ENCODE assay signal across 11 mouse cellular contexts in the genomic region with DNA sequence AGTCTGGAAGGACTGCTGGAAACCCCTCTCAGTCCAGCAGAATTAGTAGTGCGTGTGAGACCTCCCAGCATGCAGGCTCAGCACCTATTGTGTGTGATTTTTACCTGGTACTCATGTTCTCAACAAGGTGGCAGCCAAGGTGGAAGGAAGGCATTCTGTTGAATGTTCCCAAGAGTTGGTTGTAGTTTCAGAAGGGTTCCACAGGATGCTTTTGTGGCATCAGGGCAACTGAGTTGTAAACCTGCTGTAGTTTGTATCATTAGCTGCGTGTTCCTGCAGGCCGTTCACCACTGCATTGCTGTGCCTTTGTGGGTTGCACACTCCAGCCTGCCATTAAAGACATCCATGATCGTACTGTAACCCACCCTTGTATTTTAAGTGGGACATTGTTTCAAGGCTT.
DNase-seq lines count a peak whose midpoint lies in the region; ATAC-seq and TF ChIP-seq lines count a peak whose summit lies in the region.
"Had no signal": no experiment of that assay in that cellular context is flagged by ENCODE, and none has a peak within 500 bp of the region (broad histone marks: within the 10 kb centered on the region; RNA-seq: fewer than 3 reads in every experiment).

No protein-coding gene starts in this region.

- no peaks in the 10 kb centered on the region; the same call in 1 of the 2 replicates for H3K36me3 ChIP-seq in kidney, adult 2 months (ENCODE audit: control insufficient read depth, insufficient read depth, low read length)
- peaks cover 52% of the 10 kb centered on the region for H3K36me3 ChIP-seq in embryonic facial prominence, embryonic 10.5 days (replicated peaks)
- peaks cover 69% of the 10 kb centered on the region for H3K36me3 ChIP-seq in limb, embryonic 14.5 days (ENCODE audit: control insufficient read depth, insufficient read depth, low read length)
- peaks cover 10% of the 10 kb centered on the region; the same call in 1 of the 2 replicates for H3K36me3 ChIP-seq in hindbrain, embryonic 14.5 days (replicated peaks; ENCODE audit: control insufficient read depth, insufficient read depth)

- TF ChIP-seq CTCF in kidney, adult 2 months (conservative IDR thresholded peaks at IDR 0.05; ENCODE audit: insufficient read depth, insufficient read length, low read depth, low read length) = no peak
- TF ChIP-seq CTCF in bone marrow macrophage, adult 2 months (IDR thresholded peaks at IDR 0.05; ENCODE audit: low read depth, low read length) = no peak

- H3K4me1 ChIP-seq in kidney, adult 2 months (ENCODE audit: control insufficient read depth, insufficient read depth, low read length) = peaks cover 69% of the 10 kb centered on the region
- peaks cover 67% of the 10 kb centered on the region for H3K4me1 ChIP-seq in bone marrow macrophage, adult 2 months (ENCODE audit: control insufficient read depth, insufficient read depth, low read length)
- peaks cover 57% of the 10 kb centered on the region for H3K4me1 ChIP-seq in embryonic facial prominence, embryonic 10.5 days
- peaks cover 67% of the 10 kb centered on the region for H3K4me1 ChIP-seq in limb, embryonic 14.5 days (ENCODE audit: control insufficient read depth, insufficient read depth, low read length)
- H3K4me1 ChIP-seq in hindbrain, embryonic 14.5 days (replicated peaks; ENCODE audit: control insufficient read depth, insufficient read depth, low read length) = peaks cover 16% of the 10 kb centered on the region

- no peak for ATAC-seq in limb, embryonic 14.5 days (ENCODE audit: low FRiP score, low read depth)
- ATAC-seq in hindbrain, embryonic 14.5 days (ENCODE audit: low FRiP score) = no peak
- ATAC-seq: forebrain, postnatal 0 days; inflammation-experienced regulatory T-cells, adult 6 months had no signal

- TF ChIP-seq POLR2A in kidney, adult 2 months (IDR thresholded peaks at IDR 0.05; ENCODE audit: low read depth, low read length) = no peak
- TF ChIP-seq POLR2A in bone marrow macrophage, adult 2 months (IDR thresholded peaks at IDR 0.05; ENCODE audit: borderline replicate concordance, low read depth, low read length) = no peak
- TF ChIP-seq POLR2A in limb, embryonic 14.5 days (IDR thresholded peaks at IDR 0.05; ENCODE audit: borderline replicate concordance, extremely low read depth, insufficient read depth, insufficient read length) = no peak

- H3K9me3 ChIP-seq in embryonic facial prominence, embryonic 10.5 days = 0 out of 2 replicates have a peak, but pooled peaks cover 4% of the 10 kb centered on the region
- H3K9me3 ChIP-seq in limb, embryonic 14.5 days (ENCODE audit: control insufficient read depth, low read length) = no peaks in the 10 kb centered on the region; the same call in 1 of the 2 replicates
- no peaks in the 10 kb centered on the region for H3K9me3 ChIP-seq in hindbrain, embryonic 14.5 days (ENCODE audit: control insufficient read depth, low read length)

- 66% methylated on average over 4 of the region's 4 CpGs for WGBS in kidney, adult 2 months
- WGBS in embryonic facial prominence, embryonic 10.5 days = 84% methylated on average over 4 of the region's 4 CpGs
- WGBS in limb, embryonic 14.5 days = 48% methylated on average over 4 of the region's 4 CpGs
- WGBS in hindbrain, embryonic 14.5 days = 89% methylated on average over 4 of the region's 4 CpGs

- no peaks in the 10 kb centered on the region for H3K27me3 ChIP-seq in kidney, adult 2 months (replicated peaks; ENCODE audit: control insufficient read depth, insufficient read depth, low read length)
- no peaks in the 10 kb centered on the region for H3K27me3 ChIP-seq in embryonic facial prominence, embryonic 10.5 days (replicated peaks; ENCODE audit: low read depth, poor library complexity, severe bottlenecking)
- no peaks in the 10 kb centered on the region for H3K27me3 ChIP-seq in limb, embryonic 14.5 days (ENCODE audit: control insufficient read depth, insufficient read depth, low read length)
- H3K27me3 ChIP-seq in hindbrain, embryonic 14.5 days (ENCODE audit: control insufficient read depth, insufficient read depth, low read length) = no peaks in the 10 kb centered on the region

- peak overlapping the region; percentile 3 for H3K27ac ChIP-seq in kidney, adult 2 months (ENCODE audit: insufficient read depth, low read depth, low read length)
- H3K27ac ChIP-seq in bone marrow macrophage, adult 2 months (ENCODE audit: insufficient read depth, low read depth, low read length) = peak overlapping the region; percentile 63
- peak overlapping the region; percentile 66; the same call in 1 of the 2 replicates for H3K27ac ChIP-seq in embryonic facial prominence, embryonic 10.5 days (replicated peaks)
- H3K27ac ChIP-seq in limb, embryonic 14.5 days (replicated peaks; ENCODE audit: low read depth, low read length) = 0 out of 2 replicates have a peak overlapping the region, but pooled peaks have one; percentile 13
- no peak overlapping the region for H3K27ac ChIP-seq in hindbrain, embryonic 14.5 days

- DNase-seq in kidney, adult 2 months = no peak
- DNase-seq in kidney, adult 11 months = no peak
- DNase-seq in embryonic facial prominence, embryonic 10.5 days (ENCODE audit: low spot score) = no peak
- no peak for DNase-seq in limb, embryonic 14.5 days (ENCODE audit: low spot score)
- no peak for DNase-seq in neural tube, embryonic 10.5 days (ENCODE audit: extremely low spot score, low spot score)
- no peak for DNase-seq in hindbrain, embryonic 14.5 days (ENCODE audit: low spot score)
- DNase-seq: cerebellum, adult 9-10 months; forebrain, postnatal 0 days; lung, postnatal 36 days had no signal

- H3K4me3 ChIP-seq in kidney, adult 2 months (ENCODE audit: insufficient read depth, low read depth, low read length) = no peak overlapping the region
- no peak overlapping the region for H3K4me3 ChIP-seq in bone marrow macrophage, adult 2 months (ENCODE audit: insufficient read depth, low read length)
- H3K4me3 ChIP-seq in embryonic facial prominence, embryonic 10.5 days = no peak overlapping the region
- H3K4me3 ChIP-seq in limb, embryonic 14.5 days (replicated peaks; ENCODE audit: low read length) = no peak overlapping the region
- H3K4me3 ChIP-seq in hindbrain, embryonic 14.5 days (replicated peaks; ENCODE audit: low read length) = no peak overlapping the region

- H3K4me2 ChIP-seq in limb, embryonic 14.5 days (replicated peaks; ENCODE audit: low read depth, low read length, severe bottlenecking) = no peak overlapping the region; the same call in 1 of the 2 replicates
- no peak overlapping the region for H3K4me2 ChIP-seq in hindbrain, embryonic 14.5 days (replicated peaks)

- H3K9ac ChIP-seq in limb, embryonic 14.5 days (ENCODE audit: low read depth, low read length, severe bottlenecking) = peak overlapping the region; percentile 28; the same call in 1 of the 2 replicates
- H3K9ac ChIP-seq in hindbrain, embryonic 14.5 days = no peak overlapping the region
- H3K9ac ChIP-seq: forebrain, postnatal 0 days had no signal
